Mouse (Mus musculus): Measurements from ENCODE around the gene Bloc1s3. TPM values are rescaled to one million over a fixed set of nuclear protein-coding genes. Genes with fewer than 3 reads are reported as not detected.
A peak's percentile ranks its signal among the peaks of the same experiment; 100 is the strongest.

Gene Bloc1s3
- polyA plus RNA-seq, 1 experiment from 2014 or later, result 3.0 TPM

- 69% methylated on average over 2 of the region's 2 CpGs for WGBS
- H3K4me2 ChIP-seq (ENCODE audit: low read length), result no peak overlapping the region
- ATAC-seq (replicated peaks; ENCODE audit: low FRiP score, low read depth) (no peak), DNase-seq (ENCODE audit: low spot score) (no peak)
- H3K9ac ChIP-seq (ENCODE audit: low read depth, low read length), result no peak overlapping the region
- no peaks in the 10 kb centered on the region for H3K36me3 ChIP-seq (ENCODE audit: insufficient read depth, low read length)
- no peak overlapping the region; the same call in 1 of the 2 replicates for H3K27ac ChIP-seq
- peak; percentile 36; the same call in 1 of the 2 replicates for TF ChIP-seq CTCF (IDR thresholded peaks at IDR 0.05; ENCODE audit: low read depth)
- H3K4me3 ChIP-seq (replicated peaks; ENCODE audit: low read depth, low read length), result no peak overlapping the region
- H3K4me1 ChIP-seq (replicated peaks; ENCODE audit: insufficient read depth, low read length), result no peaks in the 10 kb centered on the region; the same call in 1 of the 2 replicates
- H3K9me3 ChIP-seq (replicated peaks; ENCODE audit: low read length), result no peaks in the 10 kb centered on the region
- H3K27me3 ChIP-seq (ENCODE audit: insufficient read depth, low read length), result peaks cover 11% of the 10 kb centered on the region; the same call in 1 of the 2 replicates
These were observed 31.1 kb downstream of the Bloc1s3 start for GRCm38 (mm10) chr7:19477084-19477483.

- no peak for TF ChIP-seq CTCF (IDR thresholded peaks at IDR 0.05; ENCODE audit: low read depth)
- Histone ChIP-seq H3K27me3 (ENCODE audit: insufficient read depth, low read length) (peaks cover 19% of the 10 kb centered on the region), H3K9me3 (replicated peaks; ENCODE audit: low read length) (no peaks in the 10 kb centered on the region), H3K4me1 (replicated peaks; ENCODE audit: insufficient read depth, low read length) (no peaks in the 10 kb centered on the region; the same call in 1 of the 2 replicates), H3K4me3 (replicated peaks; ENCODE audit: low read depth, low read length) (peak overlapping the region; percentile 47), H3K9ac (ENCODE audit: low read depth, low read length) (peak overlapping the region; percentile 72), H3K4me2 (ENCODE audit: low read length) (peak overlapping the region; percentile 86), H3K27ac (peak overlapping the region; percentile 54; the same call in 1 of the 2 replicates), H3K36me3 (ENCODE audit: insufficient read depth, low read length) (no peaks in the 10 kb centered on the region)
- 1% methylated on average over 59 of the region's 89 CpGs for WGBS
- DNase-seq (ENCODE audit: low spot score), result peak; percentile 73
- peak; percentile 61 for ATAC-seq (replicated peaks; ENCODE audit: low FRiP score, low read depth)
These were observed 34.2 kb downstream of the Bloc1s3 start for GRCm38 (mm10) chr7:19473875-19474443.

- H3K4me1 ChIP-seq (replicated peaks; ENCODE audit: insufficient read depth, low read length), result no peaks in the 10 kb centered on the region; the same call in 1 of the 2 replicates
- no peaks in the 10 kb centered on the region for H3K36me3 ChIP-seq (ENCODE audit: insufficient read depth, low read length)
- 37% methylated on average over 4 of the region's 4 CpGs for WGBS
- TF ChIP-seq CTCF (IDR thresholded peaks at IDR 0.05; ENCODE audit: low read depth), result no peak
- H3K4me2 ChIP-seq (ENCODE audit: low read length), result no peak overlapping the region
- H3K27me3 ChIP-seq (ENCODE audit: insufficient read depth, low read length), result peaks cover 19% of the 10 kb centered on the region
- H3K9ac ChIP-seq (ENCODE audit: low read depth, low read length), result no peak overlapping the region
- 0 out of 2 replicates have a peak overlapping the region, but pooled peaks have one; percentile 31 for H3K27ac ChIP-seq
- H3K4me3 ChIP-seq (replicated peaks; ENCODE audit: low read depth, low read length), result no peak overlapping the region
- no peak for ATAC-seq (replicated peaks; ENCODE audit: low FRiP score, low read depth)
- H3K9me3 ChIP-seq (replicated peaks; ENCODE audit: low read length), result no peaks in the 10 kb centered on the region
- no peak for DNase-seq (ENCODE audit: low spot score)
These were observed 35.8 kb downstream of the Bloc1s3 start for GRCm38 (mm10) chr7:19472403-19472802.

GRCm38 (mm10) chr7:19470308-19470707 is 37.9 kb downstream of the Bloc1s3 start:
- H3K27me3 ChIP-seq (ENCODE audit: insufficient read depth, low read length), result peaks cover 19% of the 10 kb centered on the region

GRCm38 (mm10) chr7:19469404-19469803 is 38.8 kb downstream of the Bloc1s3 start:
- Histone ChIP-seq H3K4me1 (replicated peaks; ENCODE audit: insufficient read depth, low read length) (no peaks in the 10 kb centered on the region; the same call in 1 of the 2 replicates), H3K4me2 (ENCODE audit: low read length) (0 out of 2 replicates have a peak overlapping the region, but pooled peaks have one; percentile 3), H3K4me3 (replicated peaks; ENCODE audit: low read depth, low read length) (no peak overlapping the region), H3K36me3 (ENCODE audit: insufficient read depth, low read length) (no peaks in the 10 kb centered on the region), H3K9me3 (replicated peaks; ENCODE audit: low read length) (no peaks in the 10 kb centered on the region), H3K27me3 (ENCODE audit: insufficient read depth, low read length) (peaks cover 19% of the 10 kb centered on the region), H3K27ac (no peak overlapping the region), H3K9ac (ENCODE audit: low read depth, low read length) (no peak overlapping the region)
- no peak for TF ChIP-seq CTCF (IDR thresholded peaks at IDR 0.05; ENCODE audit: low read depth)
- ATAC-seq (replicated peaks; ENCODE audit: low FRiP score, low read depth) (no peak), DNase-seq (ENCODE audit: low spot score) (no peak)
- 25% methylated on average over 23 of the region's 23 CpGs for WGBS

More at GRCm38 (mm10) chr7:19470308-19470707, 37.9 kb downstream of the Bloc1s3 start:
- no peak for TF ChIP-seq CTCF (IDR thresholded peaks at IDR 0.05; ENCODE audit: low read depth)
- Histone ChIP-seq H3K4me2 (ENCODE audit: low read length) (no peak overlapping the region), H3K9ac (ENCODE audit: low read depth, low read length) (no peak overlapping the region), H3K36me3 (ENCODE audit: insufficient read depth, low read length) (no peaks in the 10 kb centered on the region), H3K4me3 (replicated peaks; ENCODE audit: low read depth, low read length) (no peak overlapping the region), H3K27ac (no peak overlapping the region), H3K4me1 (replicated peaks; ENCODE audit: insufficient read depth, low read length) (no peaks in the 10 kb centered on the region; the same call in 1 of the 2 replicates), H3K9me3 (replicated peaks; ENCODE audit: low read length) (no peaks in the 10 kb centered on the region)
- DNase-seq (ENCODE audit: low spot score), result no peak
- ATAC-seq (replicated peaks; ENCODE audit: low FRiP score, low read depth), result no peak
- WGBS, result 28% methylated on average over 14 of the region's 14 CpGs

GRCm38 (mm10) chr7:19468279-19468678 is 39.9 kb downstream of the Bloc1s3 start:
- Histone ChIP-seq H3K36me3 (ENCODE audit: insufficient read depth, low read length) (no peaks in the 10 kb centered on the region), H3K4me1 (replicated peaks; ENCODE audit: insufficient read depth, low read length) (no peaks in the 10 kb centered on the region), H3K27ac (no peak overlapping the region), H3K9ac (ENCODE audit: low read depth, low read length) (no peak overlapping the region), H3K27me3 (ENCODE audit: insufficient read depth, low read length) (peaks cover 14% of the 10 kb centered on the region), H3K9me3 (replicated peaks; ENCODE audit: low read length) (no peaks in the 10 kb centered on the region), H3K4me3 (replicated peaks; ENCODE audit: low read depth, low read length) (no peak overlapping the region), H3K4me2 (ENCODE audit: low read length) (no peak overlapping the region)
- no peak for TF ChIP-seq CTCF (IDR thresholded peaks at IDR 0.05; ENCODE audit: low read depth)
- ATAC-seq (replicated peaks; ENCODE audit: low FRiP score, low read depth) (no peak), DNase-seq (ENCODE audit: low spot score) (no peak)
- 64% methylated on average over 12 of the region's 12 CpGs for WGBS
